Mouse (Mus musculus) right cerebral cortex, postnatal 4 days (tissue): ENCODE data around the gene Mrpl4.

Experiments used
- DNase-seq: peaks from one replicate; pipeline ENCODE4 v3.0.0-alpha.2; 2022

Gene Mrpl4

DNA sequence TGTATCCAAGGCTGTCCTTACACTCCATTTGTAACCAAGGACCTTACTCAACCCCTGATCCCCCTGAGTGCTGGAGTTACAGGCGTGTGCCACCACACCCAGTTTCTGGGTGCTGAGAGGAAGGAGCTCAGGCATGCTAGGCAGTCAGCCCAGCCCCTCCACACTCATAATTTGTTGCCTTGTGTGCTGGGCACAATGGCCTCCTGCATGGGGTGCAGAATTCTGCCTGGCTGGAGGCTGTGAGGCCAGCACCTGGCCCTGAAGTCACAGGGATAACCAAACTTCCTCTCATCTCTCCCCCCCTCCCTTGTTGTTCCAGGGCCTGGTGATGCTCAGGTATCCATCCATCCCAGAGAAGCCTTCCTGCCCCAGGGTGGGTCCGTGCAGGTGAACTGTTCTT, 16.1 kb downstream of the Mrpl4 start:
- no peak for DNase-seq

DNA sequence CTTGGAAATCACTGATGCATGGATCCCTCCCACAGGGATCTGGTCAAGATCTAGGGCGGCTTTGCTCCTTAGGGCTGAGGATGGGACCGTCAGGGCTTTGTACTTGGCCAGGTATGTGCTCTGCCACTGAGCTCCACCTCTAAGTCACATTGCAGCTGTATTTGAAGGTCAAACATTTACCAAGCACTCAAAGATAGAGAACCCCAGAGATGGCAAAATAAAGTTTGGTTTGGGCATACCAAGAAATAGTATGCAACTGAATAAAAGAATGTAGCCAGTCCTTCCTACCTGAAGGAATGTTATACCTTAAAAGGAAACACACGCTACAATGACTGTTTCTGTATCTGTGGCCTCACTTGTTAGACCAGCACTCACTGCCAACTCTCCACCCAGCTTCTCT, 18.8 kb downstream of the Mrpl4 start:
- DNase-seq = no peak

DNA sequence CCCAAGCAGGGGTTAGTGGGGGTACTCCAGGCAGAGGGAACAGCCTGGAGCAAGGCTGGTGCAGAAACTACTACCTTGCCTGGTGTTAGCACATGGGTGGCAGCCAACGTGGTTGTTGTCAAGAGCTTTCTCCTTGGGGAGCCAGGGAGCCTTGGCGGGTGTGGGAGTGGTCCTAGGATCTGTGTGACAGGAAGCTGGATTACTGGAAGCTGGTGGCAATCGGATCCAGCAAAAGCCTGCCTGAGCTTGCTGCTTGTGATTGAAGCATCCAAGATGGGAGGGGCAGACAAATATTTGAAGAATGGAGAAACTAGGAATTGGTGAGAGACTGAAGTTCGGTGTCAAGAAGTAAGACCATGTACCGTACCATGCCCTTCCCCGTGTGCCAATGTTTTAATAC, 19.8 kb downstream of the Mrpl4 start:
- no peak for DNase-seq

DNA sequence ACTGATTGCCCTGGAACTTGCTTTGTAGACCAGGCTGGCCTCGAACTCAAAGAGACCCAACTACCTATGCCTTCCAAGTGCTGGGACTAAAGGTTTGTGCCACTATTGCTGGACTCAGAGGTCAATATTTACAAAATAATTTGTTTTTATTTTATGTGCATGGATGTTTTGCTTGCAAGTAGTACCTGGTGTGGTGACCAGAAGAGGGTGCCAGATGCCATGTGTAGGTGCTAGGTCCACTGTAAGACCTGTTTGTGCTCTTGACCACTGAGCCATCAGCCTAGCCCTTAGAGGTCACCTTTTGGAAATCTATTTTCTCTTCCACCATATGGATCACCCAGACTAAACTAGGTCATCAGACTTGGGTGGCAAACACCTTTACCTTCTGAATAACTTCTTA, 20.2 kb downstream of the Mrpl4 start:
- DNase-seq = no peak

DNA sequence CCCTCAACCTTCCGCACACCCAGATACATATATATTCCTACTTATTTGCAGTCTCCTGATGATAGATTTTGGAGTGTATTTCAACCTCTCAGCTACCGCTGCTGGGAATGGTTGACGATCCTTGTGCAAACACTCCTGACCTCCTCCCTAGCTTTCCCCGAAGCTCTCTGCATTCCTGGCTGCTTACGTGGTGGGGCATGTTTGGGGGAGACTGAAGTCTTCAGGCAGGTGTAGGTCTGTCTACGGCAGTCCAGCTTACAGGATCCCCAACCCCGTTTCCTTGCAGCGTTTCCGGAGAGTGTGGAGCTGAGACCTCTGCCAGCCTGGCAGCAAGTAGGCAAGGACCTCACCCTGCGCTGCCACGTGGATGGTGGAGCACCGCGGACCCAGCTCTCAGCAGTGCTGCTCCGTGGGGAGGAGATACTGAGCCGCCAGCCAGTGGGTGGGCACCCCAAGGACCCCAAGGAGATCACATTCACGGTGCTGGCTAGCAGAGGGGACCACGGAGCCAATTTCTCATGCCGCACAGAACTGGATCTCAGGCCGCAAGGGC, 22.8 kb downstream of the Mrpl4 start:
- DNase-seq = no peak

DNA sequence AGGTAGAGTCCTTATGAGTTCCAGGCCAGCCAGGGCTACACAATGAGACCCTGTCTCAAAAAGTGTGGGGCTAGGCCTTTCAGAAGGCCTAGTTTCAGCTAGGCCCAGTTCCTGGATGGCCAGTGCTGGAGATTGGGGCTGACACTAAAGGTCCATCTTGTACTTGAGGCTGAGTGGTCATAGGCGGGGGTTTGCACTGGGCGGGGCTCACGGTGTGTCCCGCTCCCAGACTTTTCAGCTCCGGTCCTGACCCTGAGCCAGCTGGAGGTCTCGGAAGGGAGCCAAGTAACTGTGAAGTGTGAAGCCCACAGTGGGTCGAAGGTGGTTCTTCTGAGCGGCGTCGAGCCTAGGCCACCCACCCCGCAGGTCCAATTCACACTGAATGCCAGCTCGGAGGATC, 24.3 kb downstream of the Mrpl4 start:
- no peak for DNase-seq

DNA sequence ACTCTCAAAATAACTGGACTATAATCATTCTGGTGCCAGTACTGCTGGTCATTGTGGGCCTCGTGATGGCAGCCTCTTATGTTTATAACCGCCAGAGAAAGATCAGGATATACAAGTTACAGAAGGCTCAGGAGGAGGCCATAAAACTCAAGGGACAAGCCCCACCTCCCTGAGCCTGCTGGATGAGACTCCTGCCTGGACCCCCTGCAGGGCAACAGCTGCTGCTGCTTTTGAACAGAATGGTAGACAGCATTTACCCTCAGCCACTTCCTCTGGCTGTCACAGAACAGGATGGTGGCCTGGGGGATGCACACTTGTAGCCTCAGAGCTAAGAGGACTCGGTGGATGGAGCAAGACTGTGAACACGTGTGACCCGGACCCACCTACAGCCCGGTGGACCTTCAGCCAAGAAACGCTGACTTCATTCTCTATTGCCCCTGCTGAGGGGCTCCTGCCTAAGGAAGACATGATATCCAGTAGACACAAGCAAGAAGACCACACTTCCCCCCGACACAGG, 25.3 kb downstream of the Mrpl4 start:
- no peak for DNase-seq

DNA sequence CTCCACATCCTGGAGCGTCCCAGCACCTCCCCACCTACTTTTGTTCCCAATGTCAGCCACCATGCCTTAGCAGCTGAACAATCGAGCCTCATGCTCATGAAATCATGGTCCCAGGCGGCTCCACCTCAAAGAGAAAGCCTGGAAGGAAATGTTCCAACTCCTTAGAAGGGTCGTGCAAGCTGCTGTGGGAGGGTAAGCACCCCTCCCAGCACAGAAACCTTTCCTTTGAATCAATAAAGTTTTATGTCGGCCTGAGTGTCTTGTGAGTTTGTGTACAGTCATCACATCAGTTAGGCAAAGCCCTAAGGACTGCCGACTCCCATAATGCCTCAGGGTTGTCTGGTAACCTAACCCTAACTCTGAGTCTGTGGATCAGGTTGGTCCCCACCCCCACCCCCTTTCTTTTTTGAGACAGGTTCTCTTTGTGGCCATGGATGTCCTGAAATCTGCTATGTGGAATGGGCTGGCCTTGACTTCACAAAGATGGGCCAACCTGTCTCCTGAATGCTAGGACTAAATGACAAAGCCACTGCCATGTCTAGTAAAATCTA, 26.1 kb downstream of the Mrpl4 start:
- no peak for DNase-seq

DNA sequence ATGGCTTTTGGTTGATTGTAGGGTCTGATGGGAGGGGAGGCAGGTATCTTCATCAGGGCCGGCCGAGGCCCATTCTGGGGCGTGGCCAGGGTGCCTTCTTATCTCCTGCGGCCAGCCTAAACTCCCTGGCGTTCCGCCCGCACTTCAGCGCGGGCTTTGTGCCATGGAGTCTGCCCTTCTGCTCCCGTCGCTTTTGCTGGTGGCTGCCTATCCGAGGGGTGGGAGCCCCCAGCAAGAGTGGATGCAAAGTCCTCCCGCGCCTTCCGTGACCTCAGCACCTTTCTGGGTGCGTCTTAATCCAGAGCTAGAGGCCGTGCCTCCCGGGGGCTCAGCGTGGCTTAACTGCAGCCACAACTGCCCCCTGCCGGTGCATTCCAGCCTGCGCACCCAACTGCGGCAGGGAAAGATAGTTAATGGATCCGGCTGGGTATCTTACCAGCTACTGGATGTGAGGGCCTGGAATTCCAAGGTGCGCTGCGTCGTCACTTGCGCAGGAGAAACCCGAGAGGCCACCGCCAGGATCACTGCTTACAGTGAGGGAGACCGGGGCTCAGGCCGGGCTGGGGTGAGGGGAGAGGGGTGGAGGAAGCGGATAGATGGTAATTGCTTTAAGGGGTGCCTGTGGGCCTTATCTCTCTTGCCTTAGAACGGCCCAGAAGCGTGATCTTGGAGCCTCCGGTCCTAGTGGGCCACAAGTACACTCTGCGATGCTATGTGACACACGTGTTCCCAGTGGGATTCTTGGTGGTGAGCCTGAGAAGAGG, 26.9 kb downstream of the Mrpl4 start, which contains the start of gene Icam4:
Icam4 (plus strand) TSS at position 83 of the 764 bp plus-strand sequence.
- peak; percentile 75 for DNase-seq

DNA sequence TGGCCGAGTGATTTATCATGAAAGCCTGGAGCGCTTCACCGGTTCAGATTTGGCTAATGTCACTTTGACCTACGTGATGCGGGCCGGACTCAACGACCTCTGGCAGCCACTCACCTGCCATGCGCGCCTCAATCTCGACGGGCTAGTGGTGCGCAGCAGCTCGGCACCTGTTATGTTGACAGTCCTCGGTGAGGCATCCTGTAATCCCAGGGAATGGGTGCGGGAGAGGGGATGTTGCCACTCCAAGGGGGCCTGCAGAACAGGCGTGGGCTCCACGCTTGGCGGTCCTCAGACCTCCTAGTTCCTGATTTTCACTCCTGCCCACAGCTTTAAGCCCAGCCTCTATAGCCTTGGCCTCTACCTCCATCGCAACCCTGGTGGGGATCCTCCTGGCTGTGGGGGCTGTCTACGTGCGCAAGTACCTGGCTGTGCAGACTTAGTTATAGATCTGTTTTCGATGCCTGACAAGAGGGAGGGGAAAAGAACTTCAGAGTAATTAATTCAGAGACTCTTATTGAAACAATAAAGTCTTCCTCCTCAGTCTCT, 27.6 kb downstream of the Mrpl4 start:
- DNase-seq = no peak

DNA sequence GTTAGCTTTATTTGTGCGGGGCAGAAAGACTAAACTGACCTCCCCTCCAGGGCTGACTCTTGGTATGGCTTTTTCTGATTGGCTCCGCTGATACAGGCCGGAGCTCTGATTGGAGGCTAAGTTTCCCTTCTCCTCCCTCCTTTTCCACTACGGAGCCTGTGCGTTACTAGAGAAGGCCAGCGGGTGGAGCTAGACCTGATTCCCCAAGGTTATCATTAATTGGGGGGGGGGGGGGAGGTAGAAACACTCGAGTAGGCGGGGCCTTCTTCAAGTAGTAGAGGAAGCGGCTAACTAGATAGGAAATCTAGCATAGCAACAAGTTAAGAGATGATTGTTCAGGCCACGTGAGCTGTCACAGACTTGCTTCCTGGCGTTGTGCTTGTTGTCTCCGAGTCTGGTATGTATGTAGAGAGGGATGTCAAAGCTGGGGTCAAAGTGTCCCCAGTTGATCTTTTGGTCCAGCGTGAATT, 28.3 kb downstream of the Mrpl4 start:
- DNase-seq = peak; percentile 82

DNA sequence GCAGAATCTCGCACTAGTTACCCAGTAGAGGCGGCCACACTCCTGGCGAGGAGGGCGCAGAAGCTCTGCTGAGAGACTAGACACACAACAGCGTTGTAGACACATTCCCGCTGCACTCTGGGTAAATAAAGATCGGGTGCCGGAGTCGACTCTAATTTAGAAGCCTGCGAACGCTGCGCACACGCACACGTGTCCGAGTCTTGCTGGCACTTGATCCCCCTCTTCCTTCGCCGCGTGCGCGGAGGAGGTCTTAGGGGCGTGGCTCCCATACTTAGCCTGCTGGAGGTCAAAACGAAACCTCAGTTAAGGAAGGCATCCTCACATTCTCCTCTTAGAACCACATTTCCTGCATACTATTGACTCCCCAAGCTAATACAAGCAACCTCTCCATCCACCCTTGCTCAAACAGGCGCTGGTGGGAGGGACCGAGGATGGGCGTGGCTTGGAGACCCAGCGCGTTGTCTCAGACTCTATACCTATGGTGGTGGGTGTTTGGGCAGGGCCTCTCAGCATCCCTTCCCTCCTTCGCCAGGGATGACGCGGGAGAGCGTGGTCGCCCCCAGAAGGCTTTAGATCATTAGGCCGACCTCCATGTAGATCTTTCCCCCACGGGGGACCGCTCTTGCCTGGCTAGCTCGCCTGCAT, 28.8 kb downstream of the Mrpl4 start:
- peak; percentile 69 for DNase-seq

DNA sequence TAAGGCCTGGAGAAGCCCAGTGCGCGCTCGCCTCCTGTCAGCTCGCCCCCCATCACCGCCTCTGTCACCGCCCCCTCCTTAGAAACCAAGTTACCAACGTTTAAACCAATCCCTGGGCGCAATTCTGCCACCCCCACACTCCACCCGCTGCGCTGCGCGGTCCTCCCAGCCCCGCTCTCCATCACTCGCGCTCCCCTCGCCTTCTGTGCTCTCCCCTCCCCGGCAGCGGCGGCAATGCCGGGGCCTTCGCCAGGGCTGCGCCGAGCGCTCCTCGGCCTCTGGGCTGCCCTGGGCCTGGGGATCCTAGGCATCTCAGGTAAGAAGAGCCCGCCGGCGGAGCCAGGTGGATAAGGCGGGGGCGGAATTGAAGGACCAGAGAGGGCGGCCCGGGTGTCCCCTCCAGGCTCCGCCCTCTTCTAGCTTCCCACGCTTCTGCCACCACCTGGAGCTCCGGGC, 29.4 kb downstream of the Mrpl4 start, which contains the start of gene Icam5:
Icam5 (plus strand) TSS at position 178 of the 456 bp plus-strand sequence.
- DNase-seq = peak; percentile 75

DNA sequence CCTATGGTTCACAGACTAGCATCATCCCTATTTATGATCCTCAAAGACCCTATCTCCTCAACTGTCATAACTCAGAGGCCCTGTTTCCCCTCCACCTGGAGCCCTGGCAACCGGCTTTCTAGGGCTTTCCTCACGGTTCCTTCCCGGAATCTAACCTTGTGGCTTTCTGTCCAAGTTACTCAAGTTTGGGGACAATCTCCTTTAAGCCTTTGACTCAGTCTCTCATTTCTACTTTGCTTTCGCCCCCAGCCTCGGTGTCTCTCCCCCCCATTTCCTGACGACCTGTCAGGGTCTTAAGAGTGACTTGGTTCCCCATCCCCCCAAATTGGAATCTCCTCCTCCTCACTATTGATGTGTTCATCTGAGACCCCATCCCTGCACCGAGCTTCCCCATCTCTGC, 30.0 kb downstream of the Mrpl4 start:
- no peak for DNase-seq

DNA sequence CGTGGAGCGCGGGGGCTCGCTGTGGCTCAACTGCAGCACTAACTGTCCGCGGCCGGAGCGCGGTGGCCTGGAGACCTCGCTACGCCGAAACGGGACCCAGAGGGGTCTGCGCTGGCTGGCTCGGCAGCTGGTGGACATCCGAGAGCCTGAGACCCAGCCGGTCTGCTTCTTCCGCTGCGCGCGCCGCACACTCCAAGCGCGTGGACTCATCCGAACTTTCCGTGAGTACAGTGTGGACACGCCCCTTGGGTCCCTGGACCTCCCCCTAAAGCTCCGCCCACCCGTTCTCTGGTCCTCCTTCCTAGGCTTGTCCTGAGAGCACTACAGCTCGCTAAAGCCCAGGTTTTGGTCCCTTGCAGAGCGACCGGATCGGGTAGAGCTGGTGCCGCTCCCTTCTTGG, 30.6 kb downstream of the Mrpl4 start:
- DNase-seq = no peak

DNA sequence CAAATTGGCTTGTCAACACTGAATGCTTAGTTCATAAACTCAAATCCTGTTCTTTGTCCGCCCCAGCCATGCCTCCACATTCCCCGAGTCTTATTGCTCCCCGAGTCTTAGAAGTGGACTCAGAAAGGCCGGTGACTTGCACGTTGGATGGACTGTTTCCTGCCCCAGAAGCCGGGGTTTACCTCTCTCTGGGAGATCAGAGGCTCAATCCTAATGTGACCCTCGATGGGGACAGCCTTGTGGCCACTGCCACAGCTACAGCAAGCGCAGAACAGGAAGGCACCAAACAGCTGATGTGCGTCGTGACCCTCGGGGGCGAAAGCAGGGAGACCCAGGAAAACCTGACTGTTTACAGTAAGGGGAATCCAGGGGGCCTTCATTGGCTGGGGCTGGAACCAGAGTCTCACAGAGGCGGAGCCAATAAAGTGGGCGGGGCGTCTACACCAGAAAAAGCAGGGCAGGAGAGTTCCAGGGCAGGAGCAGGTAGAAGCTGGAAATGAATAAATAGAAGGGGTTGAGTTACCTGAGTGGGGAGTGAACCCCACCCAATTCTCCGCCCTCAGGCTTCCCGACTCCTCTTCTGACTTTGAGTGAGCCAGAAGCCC, 32.0 kb downstream of the Mrpl4 start:
- no peak for DNase-seq

DNA sequence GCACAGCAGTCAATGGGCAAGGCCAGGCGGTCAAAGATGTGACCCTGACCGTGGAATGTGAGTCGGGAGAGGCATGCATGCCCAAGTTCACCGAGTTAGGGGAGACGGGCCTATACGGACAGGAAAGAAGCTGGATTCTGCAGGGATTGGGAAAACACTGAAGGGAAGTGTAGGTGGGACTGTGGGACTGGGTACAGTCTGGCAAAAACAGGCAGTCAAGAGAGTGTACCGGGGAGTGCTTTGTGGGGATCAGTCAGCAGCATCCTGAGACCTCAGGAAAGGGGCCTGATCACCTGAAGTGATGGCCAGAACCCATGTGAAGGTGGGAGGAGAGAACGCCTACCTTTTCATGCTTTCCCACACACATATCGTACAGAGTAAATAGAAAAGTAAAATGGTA, 33.0 kb downstream of the Mrpl4 start:
- no peak for DNase-seq

DNA sequence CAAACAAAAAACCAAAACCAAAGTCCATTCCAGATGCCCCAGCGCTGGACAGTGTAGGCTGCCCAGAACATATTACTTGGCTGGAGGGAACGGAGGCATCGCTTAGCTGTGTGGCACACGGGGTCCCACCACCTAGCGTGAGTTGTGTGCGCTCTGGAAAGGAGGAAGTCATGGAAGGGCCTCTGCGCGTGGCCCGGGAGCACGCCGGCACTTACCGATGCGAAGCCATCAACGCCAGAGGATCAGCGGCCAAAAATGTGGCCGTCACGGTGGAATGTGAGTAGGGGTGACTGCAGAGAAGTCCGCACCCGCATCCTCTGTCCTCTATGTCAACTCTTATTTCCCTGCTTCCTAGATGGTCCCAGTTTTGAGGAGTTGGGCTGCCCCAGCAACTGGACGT, 33.6 kb downstream of the Mrpl4 start:
- DNase-seq = no peak

DNA sequence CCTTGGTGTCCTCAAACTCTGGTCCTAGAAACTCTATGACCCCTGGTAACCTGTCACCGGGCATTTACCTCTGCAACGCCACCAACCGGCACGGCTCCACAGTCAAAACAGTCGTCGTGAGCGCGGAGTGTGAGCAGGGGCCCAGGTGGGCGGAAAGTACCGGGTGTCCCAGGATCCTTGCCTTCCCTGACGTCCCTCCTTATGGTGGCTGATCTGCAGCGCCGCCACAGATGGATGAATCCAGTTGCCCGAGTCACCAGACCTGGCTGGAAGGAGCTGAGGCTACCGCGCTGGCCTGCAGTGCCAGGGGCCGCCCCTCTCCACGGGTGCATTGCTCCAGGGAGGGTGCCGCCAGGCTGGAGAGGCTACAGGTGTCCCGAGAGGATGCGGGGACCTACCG, 34.1 kb downstream of the Mrpl4 start:
- DNase-seq = no peak

DNA sequence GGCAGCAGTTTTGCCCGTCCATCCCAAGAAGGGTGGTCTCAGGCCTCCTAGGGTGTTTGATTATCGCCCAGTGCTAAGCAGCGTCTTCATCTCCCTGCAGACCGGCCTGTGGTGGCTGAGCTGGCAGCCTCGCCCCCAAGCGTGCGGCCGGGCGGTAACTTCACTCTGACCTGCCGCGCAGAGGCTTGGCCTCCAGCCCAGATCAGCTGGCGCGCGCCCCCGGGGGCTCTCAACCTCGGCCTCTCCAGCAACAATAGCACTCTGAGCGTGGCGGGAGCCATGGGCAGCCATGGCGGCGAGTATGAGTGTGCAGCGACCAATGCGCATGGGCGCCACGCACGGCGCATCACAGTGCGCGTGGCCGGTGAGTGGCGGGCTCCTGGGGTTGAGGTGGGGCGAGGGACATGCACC, 34.9 kb downstream of the Mrpl4 start:
- peak; percentile 66 for DNase-seq

DNA sequence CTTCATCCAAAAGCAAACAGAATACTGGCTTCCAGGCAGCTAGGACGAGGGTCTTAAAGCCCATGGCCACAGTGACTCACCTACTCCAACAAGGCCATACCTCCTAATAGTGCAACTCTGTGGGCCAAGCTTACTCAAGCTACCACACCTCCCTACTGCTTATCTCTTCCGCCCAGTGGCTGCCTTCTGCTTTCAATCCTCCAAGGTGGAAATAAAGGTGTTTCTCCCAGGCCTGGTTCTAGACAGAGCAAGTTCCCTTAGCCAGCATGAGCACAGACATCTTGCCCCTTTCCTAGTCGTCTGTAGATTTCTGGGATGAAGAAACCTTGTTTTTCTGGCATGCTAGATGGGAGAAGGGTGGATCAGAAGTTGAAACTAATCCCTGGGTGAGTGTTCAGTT, 37.2 kb downstream of the Mrpl4 start:
- DNase-seq = no peak

DNA sequence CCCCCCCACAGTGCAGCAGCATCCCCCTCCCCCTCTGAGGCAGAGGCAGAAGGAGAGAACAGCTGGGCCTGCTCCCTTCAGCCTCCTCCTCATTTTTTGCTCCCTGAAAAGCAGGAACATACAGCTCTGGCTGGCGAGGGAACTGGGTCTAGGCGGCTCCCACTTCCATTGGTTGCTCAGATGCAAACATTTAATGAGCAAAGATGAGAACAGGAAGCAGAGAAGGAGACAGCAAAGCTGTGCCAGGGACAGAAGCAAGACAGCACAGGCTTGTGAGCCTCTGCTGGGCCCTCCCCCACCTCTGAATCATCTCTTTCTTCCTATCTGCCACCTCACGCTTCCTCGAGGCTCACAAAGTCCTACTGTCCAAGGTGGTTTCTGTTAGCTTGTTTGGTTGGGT, 38.8 kb downstream of the Mrpl4 start:
- DNase-seq = no peak

DNA sequence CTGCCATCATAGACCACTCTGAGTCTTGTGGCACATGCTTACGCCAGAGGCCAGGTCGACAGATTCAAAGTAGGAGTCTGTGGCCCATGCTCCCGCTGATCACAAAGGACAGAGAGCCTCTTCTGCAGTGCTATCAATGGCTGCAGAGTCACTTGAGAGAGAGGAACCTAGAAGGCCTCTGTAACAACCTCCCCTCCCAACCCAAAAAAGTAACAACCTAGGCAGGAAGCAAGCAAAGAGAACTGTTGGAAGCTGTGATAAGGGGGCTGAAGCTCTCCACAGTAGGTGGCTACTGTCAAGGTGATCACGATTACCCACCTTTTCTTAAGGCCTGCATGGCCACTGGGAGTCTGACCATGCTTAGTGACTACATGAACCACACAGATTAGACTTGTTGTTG, 41.0 kb downstream of the Mrpl4 start:
- no peak for DNase-seq
